Mouse (Mus musculus) limb, embryonic 13.5 days (tissue): Measurements from ENCODE around the gene Il18rap. TPM values are rescaled to one million over a fixed set of nuclear protein-coding genes. Genes with fewer than 3 reads are reported as not detected.
A peak's percentile ranks its signal among the peaks of the same experiment; 100 is the strongest.

Experiments used
- ATAC-seq: fragments of 200-750 bp; cut with Nextera tagmentation; 2 replicates; pipeline ENCODE4 v1.8.0; 2017; ENCODE audit warnings: low read depth, moderate number of reproducible peaks, moderate TSS enrichment; ENCODE audit not compliant: low FRiP score
- H3K27ac ChIP-seq: fragments of 300-500 bp; sonication (generic); 2 replicates; pipeline ENCODE4 v1.5.1; 2015; ENCODE audit warnings: inconsistent platforms, mild to moderate bottlenecking, moderate library complexity
- H3K27me3 ChIP-seq: fragments of 300-500 bp; sonication (generic); 2 replicates; pipeline ENCODE4 v1.6.1; 2015; ENCODE audit warnings: mild to moderate bottlenecking, inconsistent platforms
- H3K36me3 ChIP-seq: fragments of 300-500 bp; sonication (generic); 2 replicates; pipeline ENCODE4 v1.6.1; 2015; ENCODE audit warnings: inconsistent platforms, mild to moderate bottlenecking, moderate library complexity
- H3K4me1 ChIP-seq: fragments of 300-500 bp; sonication (generic); 2 replicates; pipeline ENCODE4 v1.6.1; 2015; ENCODE audit warnings: inconsistent platforms
- H3K4me2 ChIP-seq: fragments of 300-500 bp; sonication (generic); replicated peaks from 2 replicates; pipeline ENCODE4 v1.6.1; 2015; ENCODE audit warnings: inconsistent platforms, mild to moderate bottlenecking, moderate library complexity
- H3K4me3 ChIP-seq: fragments of 300-500 bp; sonication (generic); 2 replicates; pipeline ENCODE4 v1.5.1; 2015; ENCODE audit warnings: moderate library complexity, mild to moderate bottlenecking, inconsistent platforms
- H3K9ac ChIP-seq: fragments of 300-500 bp; sonication (generic); 2 replicates; pipeline ENCODE4 v1.6.1; 2015; ENCODE audit warnings: mild to moderate bottlenecking, inconsistent platforms
- H3K9me3 ChIP-seq: fragments of 300-500 bp; sonication (generic); 2 replicates; pipeline ENCODE4 v1.6.1; 2016; ENCODE audit warnings: inconsistent platforms
- WGBS: fragments of 180-500 bp; shearing (Covaris S2); methylation state at CpG from one replicate; pipeline ENCODE4 v1.1.7; 2015; 5-methylcytosine and 5-hydroxymethylcytosine counted together
- polyA plus RNA-seq: library from polyadenylated mRNA; unstranded; fragments of >200 nt; fragmentation: Nextera tagmentation; extraction: Ambion mirVana; gene quantifications from 2 replicates; pipeline ENCODE4 v1.2.1, GENCODE M21; 2015

Gene Il18rap
- 0.11 and 0.15 TPM in 2 replicates for polyA plus RNA-seq

GRCm38 (mm10) chr1:40514851-40515585 is at the start of gene Il18rap:
Il18rap (plus strand) TSS chr1:40515362.
- Histone ChIP-seq H3K4me1 (no peaks in the 10 kb centered on the region), H3K9me3 (no peaks in the 10 kb centered on the region), H3K4me3 (no peak within 1 kb of the TSS), H3K4me2 (no peak within 1 kb of the TSS), H3K27me3 (no peaks in the 10 kb centered on the region), H3K36me3 (no peaks in the 10 kb centered on the region), H3K27ac (no peak within 1 kb of the TSS), H3K9ac (no peak within 1 kb of the TSS)
- no peak for ATAC-seq
- WGBS, result 17% methylated on average over 9 of the region's 9 CpGs

DNA sequence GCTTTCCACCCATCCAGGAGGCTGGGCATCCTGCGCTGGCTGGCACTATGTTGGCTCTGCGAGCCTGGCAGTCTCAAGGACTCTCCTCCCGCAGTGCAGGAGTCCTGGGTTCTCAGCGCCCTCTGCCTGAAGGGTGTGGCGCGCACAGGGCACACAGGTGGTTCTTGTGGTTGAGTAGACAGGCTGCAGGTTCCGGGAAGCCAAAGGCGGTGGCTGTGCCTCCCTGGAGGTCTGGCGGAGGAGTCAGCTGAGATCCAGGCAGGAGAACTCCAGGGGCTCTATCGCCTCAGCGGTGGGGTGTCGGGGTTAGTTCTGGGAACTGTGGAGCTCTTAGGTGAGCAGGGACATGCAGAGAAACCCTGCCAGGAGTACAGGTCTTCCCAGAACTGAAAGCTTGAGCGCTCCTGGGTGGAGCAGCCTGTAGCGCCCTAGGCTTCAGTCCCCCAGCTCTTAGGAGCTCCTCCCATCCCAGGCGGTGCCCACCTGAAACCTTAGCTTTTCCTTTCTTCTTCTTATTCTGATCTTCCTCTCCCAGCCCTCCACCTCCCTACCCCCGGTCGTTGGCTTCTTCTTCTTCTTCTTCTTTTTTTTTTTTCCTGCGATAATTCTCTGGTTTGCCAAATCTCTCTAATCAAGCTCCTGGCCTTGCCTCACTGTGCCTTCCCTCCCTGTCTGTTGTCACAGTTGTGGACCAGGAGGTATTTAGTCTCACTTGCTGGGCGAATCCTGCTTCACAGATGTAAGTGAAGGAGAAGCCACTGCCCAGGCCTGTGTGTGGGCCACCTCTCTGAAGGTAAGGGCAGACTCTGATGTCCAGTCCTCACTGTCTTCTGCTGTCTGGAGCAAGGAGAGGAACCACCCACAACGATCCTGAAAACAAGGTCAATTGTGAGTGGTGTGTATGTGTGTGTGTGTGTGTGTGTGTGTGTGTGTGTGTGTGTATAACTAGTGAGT is 49.4 kb upstream of the Il18rap start, which contains the start of gene Il18r1:
Il18r1 (plus strand) TSS at position 76 of the 954 bp plus-strand sequence.
- Histone ChIP-seq H3K4me3 (no peak within 1 kb of the TSS), H3K9me3 (no peaks in the 10 kb centered on the region), H3K36me3 (no peaks in the 10 kb centered on the region), H3K4me1 (no peaks in the 10 kb centered on the region), H3K27me3 (no peaks in the 10 kb centered on the region; the same call in 1 of the 2 replicates), H3K27ac (no peak within 1 kb of the TSS), H3K9ac (no peak within 1 kb of the TSS), H3K4me2 (peak within 1 kb of the TSS; percentile 32)
- 43% methylated on average over 20 of the region's 20 CpGs for WGBS
- ATAC-seq, result no peak

DNA sequence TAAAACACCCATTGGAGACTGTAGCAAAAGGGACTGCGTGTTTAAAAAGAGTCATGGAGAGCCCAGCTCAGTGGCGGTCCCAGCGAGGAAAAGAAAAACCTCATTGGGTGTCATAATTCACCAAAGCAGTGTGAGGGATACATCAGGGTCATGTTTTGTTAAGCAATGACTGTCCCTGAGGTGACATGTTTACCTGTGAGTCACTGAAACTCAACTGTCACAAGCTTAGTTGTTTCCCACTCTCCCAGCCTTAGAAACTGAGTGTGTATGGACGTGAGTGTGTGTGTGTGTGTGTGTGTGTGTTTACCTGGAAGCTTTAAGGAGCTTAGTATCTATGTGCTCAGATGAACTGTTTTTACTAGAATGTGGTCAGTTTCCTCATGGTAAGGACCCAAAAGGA is 47.9 kb upstream of the Il18rap start:
- H3K4me1 ChIP-seq, result no peaks in the 10 kb centered on the region
- no peak overlapping the region for H3K9ac ChIP-seq
- H3K27me3 ChIP-seq, result no peaks in the 10 kb centered on the region; the same call in 1 of the 2 replicates
- H3K4me2 ChIP-seq, result no peak overlapping the region
- no peak for ATAC-seq
- no peaks in the 10 kb centered on the region for H3K9me3 ChIP-seq
- WGBS, result 82% methylated on average over 4 of the region's 4 CpGs
- no peak overlapping the region for H3K27ac ChIP-seq
- no peaks in the 10 kb centered on the region for H3K36me3 ChIP-seq
- no peak overlapping the region for H3K4me3 ChIP-seq

GRCm38 (mm10) chr1:40468805-40469204 is 46.4 kb upstream of the Il18rap start:
- no peaks in the 10 kb centered on the region; the same call in 1 of the 2 replicates for H3K27me3 ChIP-seq
- H3K4me3 ChIP-seq, result no peak overlapping the region
- no peaks in the 10 kb centered on the region for H3K4me1 ChIP-seq
- WGBS, result 83% methylated on average over 2 of the region's 2 CpGs
- H3K27ac ChIP-seq, result no peak overlapping the region
- H3K4me2 ChIP-seq, result no peak overlapping the region
- no peaks in the 10 kb centered on the region for H3K9me3 ChIP-seq
- ATAC-seq, result no peak
- H3K9ac ChIP-seq, result no peak overlapping the region
- H3K36me3 ChIP-seq, result no peaks in the 10 kb centered on the region

- Histone ChIP-seq H3K27me3 (no peaks in the 10 kb centered on the region; the same call in 1 of the 2 replicates), H3K9ac (no peak overlapping the region), H3K4me1 (no peaks in the 10 kb centered on the region), H3K9me3 (no peaks in the 10 kb centered on the region), H3K36me3 (no peaks in the 10 kb centered on the region), H3K27ac (no peak overlapping the region), H3K4me2 (no peak overlapping the region), H3K4me3 (no peak overlapping the region)
- ATAC-seq, result no peak
- 85% methylated on average over 12 of the region's 12 CpGs for WGBS
Observed at GRCm38 (mm10) chr1:40469900-40470299, 45.3 kb upstream of the Il18rap start.

GRCm38 (mm10) chr1:40472401-40472800 is 42.8 kb upstream of the Il18rap start:
- H3K4me3 ChIP-seq, result no peak overlapping the region
- no peaks in the 10 kb centered on the region for H3K27me3 ChIP-seq
- no peaks in the 10 kb centered on the region for H3K4me1 ChIP-seq
- 89% methylated on average over 1 of the region's 1 CpGs for WGBS
- H3K4me2 ChIP-seq, result no peak overlapping the region
- H3K27ac ChIP-seq, result no peak overlapping the region
- no peak overlapping the region for H3K9ac ChIP-seq
- no peaks in the 10 kb centered on the region for H3K36me3 ChIP-seq
- ATAC-seq, result no peak
- H3K9me3 ChIP-seq, result no peaks in the 10 kb centered on the region

- no peak for ATAC-seq
- WGBS, result 80% methylated on average over 4 of the region's 4 CpGs
- Histone ChIP-seq H3K9ac (no peak overlapping the region), H3K9me3 (no peaks in the 10 kb centered on the region), H3K4me2 (no peak overlapping the region), H3K36me3 (no peaks in the 10 kb centered on the region), H3K27ac (no peak overlapping the region), H3K27me3 (no peaks in the 10 kb centered on the region), H3K4me1 (no peaks in the 10 kb centered on the region), H3K4me3 (no peak overlapping the region)
Observed at GRCm38 (mm10) chr1:40473640-40474039, 41.5 kb upstream of the Il18rap start.

DNA sequence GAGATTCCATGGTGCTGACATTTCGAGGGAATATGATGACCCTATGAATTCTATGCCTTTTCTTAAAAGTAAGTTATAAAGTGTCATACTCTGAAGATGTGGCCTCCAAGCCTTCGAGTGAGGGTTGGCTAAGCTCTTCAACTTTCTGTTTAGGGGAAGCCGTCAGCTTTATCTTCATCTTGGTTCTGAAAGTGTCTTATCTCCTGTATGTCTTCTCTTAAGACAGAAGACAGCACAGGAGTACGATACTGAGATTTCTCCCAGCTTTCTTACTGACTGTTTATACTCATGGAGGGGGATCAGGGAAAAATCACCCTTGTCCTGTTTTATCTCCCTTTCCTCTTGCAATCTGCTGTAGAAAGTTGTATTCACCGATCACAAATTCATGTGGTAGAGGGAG is 40.8 kb upstream of the Il18rap start:
- H3K4me3 ChIP-seq, result no peak overlapping the region
- no peaks in the 10 kb centered on the region for H3K27me3 ChIP-seq
- no peak overlapping the region for H3K4me2 ChIP-seq
- no peak overlapping the region for H3K27ac ChIP-seq
- ATAC-seq, result no peak
- no peaks in the 10 kb centered on the region for H3K4me1 ChIP-seq
- WGBS, result 86% methylated on average over 5 of the region's 5 CpGs
- no peak overlapping the region for H3K9ac ChIP-seq
- H3K9me3 ChIP-seq, result no peaks in the 10 kb centered on the region
- no peaks in the 10 kb centered on the region for H3K36me3 ChIP-seq

DNA sequence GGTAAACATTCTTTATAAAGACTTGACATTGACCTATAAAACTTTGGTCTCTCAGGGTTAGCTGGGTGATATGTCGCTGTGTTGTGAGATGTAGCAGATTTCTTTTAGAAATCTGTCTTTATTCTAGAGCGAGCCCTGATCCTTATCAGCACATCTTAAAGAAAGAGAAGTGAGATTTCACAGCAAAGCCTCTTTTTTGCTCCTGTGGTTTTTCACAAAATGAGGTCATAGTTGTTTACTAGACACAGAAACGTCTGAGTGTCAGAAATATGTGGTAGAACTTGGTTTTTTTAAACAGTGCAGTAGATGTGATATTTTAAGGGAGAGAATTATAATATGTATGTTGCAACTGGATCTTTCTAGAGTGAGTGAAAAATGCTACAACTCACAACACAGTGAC is 39.5 kb upstream of the Il18rap start:
- Histone ChIP-seq H3K9me3 (no peaks in the 10 kb centered on the region), H3K9ac (no peak overlapping the region), H3K36me3 (no peaks in the 10 kb centered on the region), H3K4me2 (no peak overlapping the region), H3K27ac (no peak overlapping the region), H3K27me3 (no peaks in the 10 kb centered on the region), H3K4me3 (no peak overlapping the region), H3K4me1 (no peaks in the 10 kb centered on the region)
- WGBS, result 73% methylated on average over 3 of the region's 3 CpGs
- ATAC-seq, result no peak

DNA sequence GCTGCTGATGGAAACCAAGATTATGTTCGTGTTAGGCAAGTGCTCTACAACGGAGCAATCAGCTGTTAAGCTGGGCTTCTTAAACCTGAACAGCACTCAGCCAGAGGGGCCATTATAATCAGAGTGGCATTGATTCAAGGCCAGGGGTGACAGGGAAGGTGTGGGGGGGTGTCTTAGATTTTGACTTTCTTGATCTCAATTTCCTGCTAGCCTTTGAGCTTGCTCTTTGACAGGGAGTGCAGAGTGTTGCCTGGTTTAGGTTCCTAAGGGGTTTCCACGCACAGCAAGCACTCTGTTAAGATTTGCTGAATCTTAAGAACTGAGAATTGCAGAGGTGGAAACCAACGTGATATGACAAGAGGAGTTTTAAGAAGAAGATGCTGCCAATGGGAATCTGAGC is 38.4 kb upstream of the Il18rap start:
- peaks cover 4% of the 10 kb centered on the region; the same call in 1 of the 2 replicates for H3K27me3 ChIP-seq
- H3K4me2 ChIP-seq, result no peak overlapping the region
- no peak overlapping the region for H3K27ac ChIP-seq
- H3K4me3 ChIP-seq, result no peak overlapping the region
- 62% methylated on average over 4 of the region's 4 CpGs for WGBS
- ATAC-seq, result no peak
- no peaks in the 10 kb centered on the region for H3K9me3 ChIP-seq
- no peaks in the 10 kb centered on the region for H3K4me1 ChIP-seq
- H3K36me3 ChIP-seq, result no peaks in the 10 kb centered on the region
- no peak overlapping the region for H3K9ac ChIP-seq

- Histone ChIP-seq H3K9ac (no peak overlapping the region), H3K36me3 (no peaks in the 10 kb centered on the region)
- 69% methylated on average over 6 of the region's 6 CpGs for WGBS
Observed at GRCm38 (mm10) chr1:40479505-40479923, 35.6 kb upstream of the Il18rap start.

GRCm38 (mm10) chr1:40494594-40494993 is 20.6 kb upstream of the Il18rap start:
- no peak for ATAC-seq
- H3K36me3 ChIP-seq, result no peaks in the 10 kb centered on the region
- H3K4me3 ChIP-seq, result no peak overlapping the region
- no peak overlapping the region for H3K4me2 ChIP-seq
- H3K27me3 ChIP-seq, result no peaks in the 10 kb centered on the region
- no peak overlapping the region for H3K27ac ChIP-seq
- no peaks in the 10 kb centered on the region for H3K4me1 ChIP-seq
- no peak overlapping the region for H3K9ac ChIP-seq
- no peaks in the 10 kb centered on the region for H3K9me3 ChIP-seq
- WGBS, result 89% methylated on average over 4 of the region's 4 CpGs

More at GRCm38 (mm10) chr1:40479505-40479923, 35.6 kb upstream of the Il18rap start:
- Histone ChIP-seq H3K27me3 (peaks cover 5% of the 10 kb centered on the region; the same call in 1 of the 2 replicates), H3K9me3 (no peaks in the 10 kb centered on the region), H3K4me2 (no peak overlapping the region), H3K4me3 (no peak overlapping the region), H3K4me1 (no peaks in the 10 kb centered on the region), H3K27ac (no peak overlapping the region)
- ATAC-seq, result no peak
